Mouse (Mus musculus): ENCODE measurements around the gene Bicd2.
A peak's percentile ranks its signal among the peaks of the same experiment; 100 is the strongest.

DNA sequence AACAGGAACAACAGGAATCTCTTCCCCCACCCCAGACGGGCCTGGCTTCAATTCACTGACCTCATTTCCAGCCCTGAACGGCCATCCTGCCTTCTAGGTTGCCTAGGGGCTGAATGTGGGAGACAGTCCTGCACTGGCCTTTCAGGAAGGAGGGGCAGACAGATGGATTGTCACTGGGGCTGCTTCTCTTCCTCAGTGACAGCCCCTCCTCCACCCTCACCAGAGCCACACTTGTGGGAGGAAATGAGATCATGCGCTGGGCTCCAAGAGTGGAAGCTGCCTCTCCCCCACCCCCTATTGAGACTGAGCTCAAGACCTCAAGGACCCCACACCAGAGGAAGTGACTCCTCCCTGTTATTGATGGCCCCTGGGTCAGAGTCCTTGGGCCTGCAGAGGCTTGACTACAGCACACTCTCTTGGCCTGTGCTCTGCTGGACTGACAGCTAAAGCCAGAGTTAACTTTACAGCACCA, 30.1 kb downstream of the Bicd2 start:
- TF ChIP-seq EP300 (IDR thresholded peaks at IDR 0.05): peak; percentile 91
- TF ChIP-seq CTCF (IDR thresholded peaks at IDR 0.05): peak; percentile 25

Data from lung, postnatal 0 days (tissue).